12 mouse cellular contexts compared by ENCODE assay signal in the genomic region with DNA sequence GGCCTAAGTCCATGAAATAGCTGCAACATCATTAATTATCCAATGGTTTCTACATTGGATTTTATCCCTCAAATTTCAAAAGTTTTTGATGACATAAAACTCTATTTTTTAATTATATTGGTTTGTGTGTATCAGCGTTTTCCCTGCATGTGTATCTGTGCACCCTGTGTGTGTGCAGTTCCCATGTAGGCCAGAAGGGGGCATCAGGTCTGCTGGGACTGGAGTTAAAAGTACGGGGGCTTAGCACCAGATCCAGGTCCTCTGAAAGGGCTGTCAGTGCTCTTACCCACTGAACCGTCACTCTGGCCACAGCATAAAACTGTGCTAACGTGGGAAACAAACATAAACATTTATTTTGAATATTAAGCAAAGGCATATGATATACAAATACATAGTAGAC. TPM values are rescaled to one million over a fixed set of nuclear protein-coding genes. Genes with fewer than 3 reads are reported as not detected.
A peak's percentile ranks its signal among the peaks of the same experiment; 100 is the strongest.
DNase-seq lines count a peak whose midpoint lies in the region; TF ChIP-seq lines count a peak whose summit lies in the region.
"Had no signal": no experiment of that assay in that cellular context is flagged by ENCODE, and none has a peak within 500 bp of the region (broad histone marks: within the 10 kb centered on the region; RNA-seq: fewer than 3 reads in every experiment).

No protein-coding gene starts in this region.

- H3K4me3 ChIP-seq in cerebellum, adult 2 months (replicated peaks; ENCODE audit: insufficient read depth, low read depth, low read length), result no peak overlapping the region
- no peak overlapping the region for H3K4me3 ChIP-seq in left cerebral cortex, adult 2 months
- no peak overlapping the region for H3K4me3 ChIP-seq in bone marrow, adult 2 months (replicated peaks; ENCODE audit: control insufficient read depth, low read depth, low read length)
- H3K4me3 ChIP-seq: erythroblast, embryonic 14.5 days; heart, embryonic 13.5 days; limb, embryonic 15.5 days; megakaryocyte, embryonic 14.5 days had no signal

- H3K27me3 ChIP-seq in cerebellum, adult 2 months (ENCODE audit: control insufficient read depth, insufficient read depth, low read length), result no peaks in the 10 kb centered on the region; the same call in 1 of the 2 replicates
- H3K27me3 ChIP-seq: heart, embryonic 13.5 days; limb, embryonic 15.5 days; megakaryocyte, embryonic 14.5 days had no signal

- H3K27ac ChIP-seq in cerebellum, adult 2 months (ENCODE audit: insufficient read depth, low read length), result no peak overlapping the region
- no peak overlapping the region for H3K27ac ChIP-seq in left cerebral cortex, adult 2 months
- H3K27ac ChIP-seq in bone marrow, adult 2 months (ENCODE audit: control insufficient read depth, insufficient read depth, low read depth, low read length, poor library complexity), result no peak overlapping the region
- H3K27ac ChIP-seq: heart, embryonic 13.5 days; limb, embryonic 15.5 days had no signal

- WGBS in cerebellum, adult 2 months, result 98% methylated on average over 4 of the region's 4 CpGs
- 96% methylated on average over 4 of the region's 4 CpGs for WGBS in bone marrow, adult 2 months

- peak; percentile 15; the same call in 1 of the 2 replicates for TF ChIP-seq CTCF in cerebellum, adult 2 months (IDR thresholded peaks at IDR 0.05; ENCODE audit: borderline replicate concordance, insufficient read depth, low read depth, low read length)
- TF ChIP-seq CTCF in left cerebral cortex, adult 2 months (IDR thresholded peaks at IDR 0.05), result peak; percentile 35
- peak; percentile 22; the same call in 1 of the 2 replicates for TF ChIP-seq CTCF in bone marrow, adult 2 months (IDR thresholded peaks at IDR 0.05; ENCODE audit: control insufficient read depth, insufficient read depth, low read length)

- intact Hi-C loops in left cerebral cortex, adult 2 months (cut with DNase I), result loop anchor here (5.0 kb wide), 1 partner anchor 334 kb away; no protein-coding TSS in a partner anchor
- intact Hi-C loops in left cerebral cortex, postnatal 25 days (cut with DNase I), result loop anchor here (5.0 kb wide), 1 partner anchor 329 kb away; no protein-coding TSS in a partner anchor

- no peaks in the 10 kb centered on the region for H3K4me1 ChIP-seq in cerebellum, adult 2 months (ENCODE audit: control insufficient read depth, insufficient read depth, low read length)
- no peaks in the 10 kb centered on the region for H3K4me1 ChIP-seq in bone marrow, adult 2 months (ENCODE audit: control insufficient read depth, insufficient read depth, low read length)
- H3K4me1 ChIP-seq: limb, embryonic 15.5 days; megakaryocyte, embryonic 14.5 days had no signal

- no peak for DNase-seq in cerebellum, adult 2 months
- DNase-seq in cerebellum, adult 11-12 months, result no peak
- DNase-seq in left cerebral cortex, adult 2 months (ENCODE audit: extremely low spot score in 1 of 2, low spot score in 2 of 2), result no peak
- DNase-seq in left cerebral cortex, postnatal 25 days (ENCODE audit: low spot score in 2 of 2), result no peak
- peak; percentile 17 for DNase-seq in A20 (ENCODE audit: low read depth, low spot score)
- DNase-seq in urinary bladder, postnatal 14 days (ENCODE audit: low spot score), result no peak
- no peak for DNase-seq in layer of hippocampus, postnatal 36 days

- no peak for TF ChIP-seq POLR2A in cerebellum, adult 2 months (IDR thresholded peaks at IDR 0.05; ENCODE audit: borderline replicate concordance, insufficient read depth, low read length)
- TF ChIP-seq POLR2A in bone marrow, adult 2 months (IDR thresholded peaks at IDR 0.05; ENCODE audit: borderline replicate concordance, control insufficient read depth, low read depth, low read length), result no peak

RNA-seq across cellular contexts. Expression of a gene that starts 14.6 kb away (rescaled TPM):
- 45.3 and 46.4 TPM in 2 replicates for polyA plus RNA-seq in cerebellum, adult 2 months (2012; rRNA removed)
- 10 to 100 TPM; 18.8 to 25.9 TPM for total RNA-seq in left cerebral cortex, adult 2 months (2021)
- total RNA-seq in left cerebral cortex, postnatal 25 days (2021), result 10 to 100 TPM; 24.3 to 25.5 TPM
- polyA plus RNA-seq in bone marrow, adult 2 months (2011; ENCODE audit: insufficient read depth, insufficient read length, low replicate concordance, missing spikeins), result 20.5 and 35.4 TPM in 2 replicates
- 10 to 100 TPM; 23.1 to 25.5 TPM for total RNA-seq in layer of hippocampus, postnatal 36 days (2021)

RNA-seq across cellular contexts. Expression of a gene that starts 14.8 kb away (rescaled TPM):
- 57.0 and 66.0 TPM in 2 replicates for polyA plus RNA-seq in cerebellum, adult 2 months (2012; rRNA removed)
- total RNA-seq in left cerebral cortex, adult 2 months (2021), result 10 to 100 TPM; 56.4 to 58.7 TPM
- 10 to 100 TPM; 59.6 to 62.9 TPM for total RNA-seq in left cerebral cortex, postnatal 25 days (2021)
- 9.3 and 11.6 TPM in 2 replicates for polyA plus RNA-seq in bone marrow, adult 2 months (2011; ENCODE audit: insufficient read depth, insufficient read length, low replicate concordance, missing spikeins)
- total RNA-seq in layer of hippocampus, postnatal 36 days (2021), result 10 to 100 TPM; 61.1 to 66.4 TPM
